Mouse (Mus musculus) MEL (cell line): ENCODE measurements around the gene Fam98c. TPM values are rescaled to one million over a fixed set of nuclear protein-coding genes. Genes with fewer than 3 reads are reported as not detected.

Source experiments
- DNase-seq: peaks from one replicate; pipeline ENCODE4 v3.0.0; 2011; ENCODE audit warnings: low read depth, low spot score
- H3K27ac ChIP-seq: 2 replicates; pipeline ENCODE4 v1.5.1; 2012; ENCODE audit warnings: low read depth, mild to moderate bottlenecking, control low read depth, low read length, moderate library complexity; ENCODE audit not compliant: control insufficient read depth
- H3K27me3 ChIP-seq, 2 experiments: fragments of 150-350 bp in 1 of 2; sonication (generic) in 1 of 2; 2 replicates each; pipeline ENCODE4 v1.6.1; 2012; ENCODE audit warnings: low read length in 2 of 2, mild to moderate bottlenecking in 2 of 2, improper control_type of control experiment in 1 of 2, moderate library complexity in 1 of 2; ENCODE audit not compliant: insufficient read depth in 2 of 2, control insufficient read depth in 1 of 2
- H3K36me3 ChIP-seq, 2 experiments: 2 replicates each; pipeline ENCODE4 v1.6.1; 2012 to 2014; ENCODE audit warnings: low read length in 2 of 2, improper control_type of control experiment in 1 of 2, inconsistent platforms in 1 of 2, mild to moderate bottlenecking in 1 of 2; ENCODE audit not compliant: insufficient read depth in 2 of 2, control insufficient read depth in 1 of 2
- H3K4me1 ChIP-seq, 2 experiments: fragments of 150-350 bp in 1 of 2; sonication (generic) in 1 of 2; 2 replicates each; pipeline ENCODE4 v1.6.1; 2012; ENCODE audit warnings: low read length in 2 of 2, improper control_type of control experiment in 1 of 2, mild to moderate bottlenecking in 1 of 2; ENCODE audit not compliant: insufficient read depth in 2 of 2, control insufficient read depth in 1 of 2
- H3K4me3 ChIP-seq, 2 experiments: fragments of 150-350 bp in 1 of 2; sonication (generic) in 1 of 2; 2 replicates each; pipeline ENCODE4 v1.5.1; 2012; ENCODE audit warnings: low read depth in 2 of 2, low read length in 2 of 2, mild to moderate bottlenecking in 2 of 2, moderate library complexity in 2 of 2, control low read depth in 1 of 2, improper control_type of control experiment in 1 of 2; ENCODE audit not compliant: control insufficient read depth in 1 of 2, insufficient read depth in 1 of 2
- H3K79me2 ChIP-seq: 2 replicates; pipeline ENCODE4 v1.6.1; 2012; ENCODE audit warnings: mild to moderate bottlenecking, low read length, moderate library complexity; ENCODE audit not compliant: control insufficient read depth, poor library complexity, insufficient read depth
- H3K9ac ChIP-seq: 2 replicates; pipeline ENCODE4 v1.6.1; 2012; ENCODE audit warnings: low read depth, mild to moderate bottlenecking, control low read depth, low read length, moderate library complexity; ENCODE audit not compliant: control insufficient read depth, poor library complexity, severe bottlenecking
- H3K9me3 ChIP-seq: fragments of 150-350 bp; sonication (generic); replicated peaks from 2 replicates; pipeline ENCODE4 v1.6.1; 2012; ENCODE audit warnings: mild to moderate bottlenecking, low read length, improper control_type of control experiment, moderate library complexity; ENCODE audit not compliant: insufficient read depth
- BHLHE40 ChIP-seq: IDR thresholded peaks from 2 replicates; pipeline ENCODE4 v1.6.1; 2012; ENCODE audit warnings: low read depth, mild to moderate bottlenecking, inconsistent platforms, low read length, improper control_type of control experiment, borderline replicate concordance
- CHD1 ChIP-seq: IDR thresholded peaks from 2 replicates; pipeline ENCODE4 v1.6.1; 2012; ENCODE audit warnings: low read depth, mild to moderate bottlenecking, inconsistent platforms, low read length, improper control_type of control experiment
- CTCF ChIP-seq, 3 experiments: IDR thresholded peaks in 2 of 3; conservative IDR thresholded peaks in 1 of 3; 2 replicates each; pipeline ENCODE4 v1.5.1; 2011 to 2012; ENCODE audit warnings: low read length in 3 of 3, low read depth in 2 of 3, mild to moderate bottlenecking in 2 of 3, improper control_type of control experiment in 1 of 3, inconsistent platforms in 1 of 3, mixed read lengths in 1 of 3, moderate library complexity in 1 of 3; ENCODE audit not compliant: control insufficient read depth in 1 of 3, insufficient read depth in 1 of 3, poor library complexity in 1 of 3, severe bottlenecking in 1 of 3
- E2F4 ChIP-seq: IDR thresholded peaks from 2 replicates; pipeline ENCODE4 v1.6.1; 2011; ENCODE audit warnings: low read depth, low read length, improper control_type of control experiment, borderline replicate concordance
- ELF1 ChIP-seq: IDR thresholded peaks from 2 replicates; pipeline ENCODE4 v1.6.1; 2014; ENCODE audit warnings: low read depth, mild to moderate bottlenecking, inconsistent platforms, low read length, improper control_type of control experiment, moderate library complexity
- ETS1 ChIP-seq: IDR thresholded peaks from 2 replicates; pipeline ENCODE4 v1.6.1; 2012; ENCODE audit warnings: low read depth, mild to moderate bottlenecking, inconsistent platforms, low read length, improper control_type of control experiment, moderate library complexity
- GABPA ChIP-seq: IDR thresholded peaks from 2 replicates; pipeline ENCODE4 v1.6.1; 2012; ENCODE audit warnings: low read depth, mild to moderate bottlenecking, inconsistent platforms, low read length, improper control_type of control experiment, moderate library complexity
- GATA1 ChIP-seq: IDR thresholded peaks from 2 replicates; pipeline ENCODE4 v1.6.1; 2011; ENCODE audit warnings: low read depth, low read length, improper control_type of control experiment
- HCFC1 ChIP-seq: IDR thresholded peaks from 2 replicates; pipeline ENCODE4 v1.6.1; 2012; ENCODE audit warnings: low read depth, mild to moderate bottlenecking, inconsistent platforms, low read length, improper control_type of control experiment, moderate library complexity
- MAFK ChIP-seq: IDR thresholded peaks from 2 replicates; pipeline ENCODE4 v1.6.1; 2011; ENCODE audit warnings: low read depth, mild to moderate bottlenecking, low read length, improper control_type of control experiment, borderline replicate concordance
- MAX ChIP-seq: IDR thresholded peaks from 2 replicates; pipeline ENCODE4 v1.6.1; 2011; ENCODE audit warnings: low read length, improper control_type of control experiment
- MAZ ChIP-seq: IDR thresholded peaks from 2 replicates; pipeline ENCODE4 v1.6.1; 2012; ENCODE audit warnings: low read depth, mild to moderate bottlenecking, inconsistent platforms, low read length, improper control_type of control experiment
- MEF2A ChIP-seq: IDR thresholded peaks from 2 replicates; pipeline ENCODE4 v1.6.1; 2014; ENCODE audit warnings: low read depth, mild to moderate bottlenecking, inconsistent platforms, low read length, improper control_type of control experiment; ENCODE audit not compliant: poor library complexity, insufficient replicate concordance, severe bottlenecking; ENCODE audit errors: extremely low read depth
- MXI1 ChIP-seq: IDR thresholded peaks from 2 replicates; pipeline ENCODE4 v1.6.1; 2011; ENCODE audit warnings: mild to moderate bottlenecking, low read depth, low read length, improper control_type of control experiment
- MYB ChIP-seq: IDR thresholded peaks from 2 replicates; pipeline ENCODE4 v1.6.1; 2011; ENCODE audit warnings: mild to moderate bottlenecking, low read depth, low read length, improper control_type of control experiment
- MYC ChIP-seq: IDR thresholded peaks from 2 replicates; pipeline ENCODE4 v1.6.1; 2011; ENCODE audit warnings: low read depth, mild to moderate bottlenecking, low read length, improper control_type of control experiment, moderate library complexity
- NELFE ChIP-seq: IDR thresholded peaks from 2 replicates; pipeline ENCODE4 v1.6.1; 2011; ENCODE audit warnings: low read depth, low read length, improper control_type of control experiment
- NRF1 ChIP-seq: IDR thresholded peaks from 2 replicates; pipeline ENCODE4 v1.6.1; 2014; ENCODE audit warnings: low read depth, mild to moderate bottlenecking, inconsistent platforms, low read length, improper control_type of control experiment, moderate library complexity; ENCODE audit not compliant: poor library complexity, insufficient read depth, severe bottlenecking
- POLR2A ChIP-seq, 2 experiments: IDR thresholded peaks; 2 replicates each; pipeline ENCODE4 v1.6.1; 2011 to 2012; ENCODE audit warnings: low read length in 2 of 2, mild to moderate bottlenecking in 2 of 2, control low read depth in 1 of 2, improper control_type of control experiment in 1 of 2, low read depth in 1 of 2, moderate library complexity in 1 of 2; ENCODE audit not compliant: control insufficient read depth in 1 of 2, insufficient read depth in 1 of 2, poor library complexity in 1 of 2
- POLR2AphosphoS5 ChIP-seq: IDR thresholded peaks from 2 replicates; pipeline ENCODE4 v1.6.1; 2012; ENCODE audit warnings: low read depth, borderline replicate concordance, mild to moderate bottlenecking, inconsistent platforms, low read length, moderate library complexity, mixed read lengths
- RAD21 ChIP-seq: IDR thresholded peaks from 2 replicates; pipeline ENCODE4 v1.6.1; 2011; ENCODE audit warnings: mild to moderate bottlenecking, low read depth, low read length, improper control_type of control experiment
- SIN3A ChIP-seq: IDR thresholded peaks from 2 replicates; pipeline ENCODE4 v1.6.1; 2012; ENCODE audit warnings: low read length, improper control_type of control experiment, inconsistent platforms
- TAL1 ChIP-seq: IDR thresholded peaks from 2 replicates; pipeline ENCODE4 v1.6.1; 2012; ENCODE audit warnings: mild to moderate bottlenecking, inconsistent platforms, low read length, moderate library complexity, mixed read lengths
- TBP ChIP-seq: IDR thresholded peaks from 2 replicates; pipeline ENCODE4 v1.8.0; 2011; ENCODE audit warnings: low read depth, low read length, improper control_type of control experiment
- TCF12 ChIP-seq: IDR thresholded peaks from 2 replicates; pipeline ENCODE4 v1.6.1; 2014; ENCODE audit warnings: low read depth, mild to moderate bottlenecking, inconsistent platforms, low read length, improper control_type of control experiment, moderate library complexity
- UBTF ChIP-seq: IDR thresholded peaks from 2 replicates; pipeline ENCODE4 v1.6.1; 2012; ENCODE audit warnings: low read depth, mild to moderate bottlenecking, inconsistent platforms, low read length, improper control_type of control experiment, moderate library complexity, borderline replicate concordance; ENCODE audit not compliant: insufficient read depth
- USF1 ChIP-seq: IDR thresholded peaks from 2 replicates; pipeline ENCODE4 v1.6.1; 2014; ENCODE audit warnings: low read depth, mild to moderate bottlenecking, inconsistent platforms, low read length, improper control_type of control experiment, moderate library complexity
- polyA plus RNA-seq, 2 experiments: library from polyadenylated mRNA; stranded (reverse) in 1 of 2; unstranded in 1 of 2; fragments of >175 nt in 1 of 2; fragments of >200 nt in 1 of 2; gene quantifications; 2 replicates each; pipeline versions ENCODE4 v1.2.1 to v1.2.4; 2012; ENCODE audit warnings: low replicate concordance in 2 of 2, low read depth in 1 of 2; ENCODE audit not compliant: insufficient read length in 2 of 2, insufficient read depth in 1 of 2, missing spikeins in 1 of 2
- total RNA-seq: library from RNA; depleted of rRNA; stranded (reverse); fragments of 300-350 nt; gene quantifications from 2 replicates; pipeline ENCODE4 v1.2.3, GENCODE M21; 2012

Gene Fam98c
- total and polyA plus RNA-seq, 3 experiments, result 14.3 to 32.0 TPM; not detected in 1

GRCm38 (mm10) chr7:29180854-29181236, 24.8 kb upstream of the Fam98c start:
- peaks cover 0 to 15% of the 10 kb centered on the region in 2 experiments; a peak in 3 of 4 replicates for H3K4me1 ChIP-seq
- H3K9me3 ChIP-seq, result no peaks in the 10 kb centered on the region
- peaks cover 0 to 6% of the 10 kb centered on the region in 2 experiments for H3K36me3 ChIP-seq
- H3K4me3 ChIP-seq, result peak overlapping the region; percentile 63 to 95
- peak overlapping the region; percentile 53 for H3K9ac ChIP-seq
- H3K79me2 ChIP-seq, result peaks cover 23% of the 10 kb centered on the region
- peak overlapping the region; percentile 14; the same call in 1 of the 2 replicates for H3K27ac ChIP-seq
- TF ChIP-seq MXI1 (peak; percentile 24; the same call in 1 of the 2 replicates), GATA1 (0 out of 2 replicates have a peak, but pooled peaks have one; percentile 13), MYC (peak; percentile 11; the same call in 1 of the 2 replicates), NRF1 (no peak)
- TF ChIP-seq, all 39 proteins: peak for 3
- no peaks in the 10 kb centered on the region for H3K27me3 ChIP-seq
- DNase-seq, result no peak

DNA sequence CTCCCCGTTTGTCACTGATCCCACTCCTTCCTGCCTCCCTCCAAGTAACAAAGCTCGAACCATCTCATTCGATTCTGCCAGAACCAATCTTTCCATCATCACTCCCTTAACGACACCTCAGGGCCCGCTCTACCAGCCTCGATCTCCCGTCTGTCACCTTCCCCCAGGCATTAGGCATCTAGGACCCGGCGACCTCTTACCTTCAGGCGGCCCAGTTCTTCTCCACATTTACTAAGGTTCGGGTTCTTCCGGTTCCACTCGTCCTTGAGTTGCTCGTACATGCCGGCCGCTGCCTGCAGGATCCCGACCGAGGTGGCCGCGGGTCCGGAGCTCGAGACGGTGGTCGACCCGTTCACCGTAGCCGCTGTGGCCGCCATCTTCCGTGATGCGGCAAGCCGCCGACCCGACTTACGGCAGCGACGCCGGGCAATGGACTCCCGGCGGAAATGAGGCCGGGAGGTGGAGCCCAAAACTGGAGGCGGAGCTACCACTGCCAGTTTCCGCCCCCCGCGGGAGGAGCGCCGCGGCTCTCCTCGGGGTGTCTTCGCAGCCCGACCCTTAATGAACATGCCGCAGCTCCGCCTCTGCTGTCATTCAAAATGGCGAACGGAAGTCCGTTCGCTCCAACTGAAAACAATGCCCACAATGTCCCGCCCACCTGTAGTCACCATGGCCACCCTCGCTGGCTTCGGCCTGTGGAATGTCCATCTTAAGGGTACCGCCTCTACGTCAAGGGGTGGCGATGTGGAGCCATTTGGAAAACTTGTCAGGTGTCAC, 24.2 kb upstream of the Fam98c start, which contains the start of gene Psmd8:
TSS of gene Psmd8 (minus strand) at position 625 of the 777 bp plus-strand sequence.
- H3K36me3 ChIP-seq, result peaks cover 0 to 6% of the 10 kb centered on the region in 2 experiments
- H3K9ac ChIP-seq, result peak within 1 kb of the TSS; percentile 82
- no peaks in the 10 kb centered on the region for H3K9me3 ChIP-seq
- peak within 1 kb of the TSS; percentile 23 for H3K27ac ChIP-seq
- peaks cover 23% of the 10 kb centered on the region for H3K79me2 ChIP-seq
- H3K27me3 ChIP-seq, result no peaks in the 10 kb centered on the region
- H3K4me3 ChIP-seq, result peak within 1 kb of the TSS; percentile 90 to 97
- peak; percentile 98 for DNase-seq
- peaks cover 0 to 15% of the 10 kb centered on the region in 2 experiments; a peak in 3 of 4 replicates for H3K4me1 ChIP-seq
- no peak for TF ChIP-seq POLR2AphosphoS5
- TF ChIP-seq GABPA, result no peak
- no peak; the same call in 1 of the 2 replicates for TF ChIP-seq RAD21
- peak; percentile 81 for TF ChIP-seq MXI1
- no peak for TF ChIP-seq MAFK
- peak; percentile 18; the same call in 1 of the 2 replicates for TF ChIP-seq NRF1
- TF ChIP-seq CHD1, result no peak
- TF ChIP-seq HCFC1, result peak; percentile 87
- TF ChIP-seq GATA1, result no peak
- TF ChIP-seq CTCF (IDR thresholded peaks at IDR 0.05 in 2 of 3, conservative IDR thresholded peaks at IDR 0.05 in 1 of 3; ENCODE audit: control insufficient read depth in 1 of 3, insufficient read depth in 1 of 3, low read depth in 2 of 3, low read length in 3 of 3, poor library complexity in 1 of 3, severe bottlenecking in 1 of 3), result 0 out of 6 replicates have a peak, but pooled peaks of 1 of the 3 experiments have one; percentile 11
- peak; percentile 56 for TF ChIP-seq TCF12
- peak; percentile 67; the same call in 1 of the 2 replicates for TF ChIP-seq TBP
- TF ChIP-seq POLR2A (IDR thresholded peaks at IDR 0.05; ENCODE audit: control insufficient read depth in 1 of 2, insufficient read depth in 1 of 2, low read depth in 1 of 2, low read length in 2 of 2, poor library complexity in 1 of 2), result peak; percentile 92 to 93
- no peak for TF ChIP-seq ETS1
- peak; percentile 80 for TF ChIP-seq ELF1
- TF ChIP-seq MAZ, result no peak; the same call in 1 of the 2 replicates
- TF ChIP-seq MYC, result 0 out of 2 replicates have a peak, but pooled peaks have one; percentile 48
- peak; percentile 73 for TF ChIP-seq SIN3A
- no peak for TF ChIP-seq BHLHE40
- TF ChIP-seq NELFE, result peak; percentile 94
- TF ChIP-seq MAX, result peak; percentile 79
- TF ChIP-seq E2F4, result no peak
- peak; percentile 70 for TF ChIP-seq MYB
- TF ChIP-seq MEF2A, result peak; percentile 57; the same call in 1 of the 2 replicates
- TF ChIP-seq TAL1, result no peak
- peak; percentile 3; the same call in 1 of the 2 replicates for TF ChIP-seq UBTF
- no peak for TF ChIP-seq USF1
